Mouse (Mus musculus): ENCODE data around the gene Echdc3.

The Echdc3 gene

GRCm38 (mm10) chr2:6157208-6157607, 55.6 kb downstream of the Echdc3 start:
- H3K9me3 ChIP-seq (ENCODE audit: low read length), result no peaks in the 10 kb centered on the region
- no peaks in the 10 kb centered on the region for H3K27me3 ChIP-seq (ENCODE audit: insufficient read depth, low read length)
- H3K36me3 ChIP-seq (ENCODE audit: insufficient read depth, low read length), result no peaks in the 10 kb centered on the region
- peaks cover 19% of the 10 kb centered on the region for H3K4me1 ChIP-seq (replicated peaks; ENCODE audit: low read depth, low read length)
- no peak for TF ChIP-seq CTCF (conservative IDR thresholded peaks at IDR 0.05; ENCODE audit: low read length)
- no peak for TF ChIP-seq NANOG (IDR thresholded peaks at IDR 0.05; ENCODE audit: borderline replicate concordance, low read length)
- TF ChIP-seq POU5F1 (IDR thresholded peaks at IDR 0.05; ENCODE audit: borderline replicate concordance, low read length), result no peak
- H3K4me3 ChIP-seq (replicated peaks; ENCODE audit: low read length), result no peak overlapping the region

- TF ChIP-seq CTCF (conservative IDR thresholded peaks at IDR 0.05; ENCODE audit: low read length), result no peak
- no peak for TF ChIP-seq POU5F1 (IDR thresholded peaks at IDR 0.05; ENCODE audit: borderline replicate concordance, low read length)
- TF ChIP-seq NANOG (IDR thresholded peaks at IDR 0.05; ENCODE audit: borderline replicate concordance, low read length), result no peak
- 0 out of 2 replicates have a peak, but pooled peaks cover 2% of the 10 kb centered on the region for H3K27me3 ChIP-seq (ENCODE audit: insufficient read depth, low read length)
- no peaks in the 10 kb centered on the region for H3K9me3 ChIP-seq (ENCODE audit: low read length)
- H3K36me3 ChIP-seq (ENCODE audit: insufficient read depth, low read length), result no peaks in the 10 kb centered on the region
- H3K4me3 ChIP-seq (replicated peaks; ENCODE audit: low read length), result no peak overlapping the region
- H3K4me1 ChIP-seq (replicated peaks; ENCODE audit: low read depth, low read length), result no peaks in the 10 kb centered on the region; the same call in 1 of the 2 replicates
These were observed 63.0 kb downstream of the Echdc3 start for GRCm38 (mm10) chr2:6149801-6150200.

GRCm38 (mm10) chr2:6146901-6147300, 65.9 kb downstream of the Echdc3 start:
- no peaks in the 10 kb centered on the region for H3K36me3 ChIP-seq (ENCODE audit: insufficient read depth, low read length)
- 0 out of 2 replicates have a peak, but pooled peaks cover 2% of the 10 kb centered on the region for H3K27me3 ChIP-seq (ENCODE audit: insufficient read depth, low read length)
- H3K9me3 ChIP-seq (ENCODE audit: low read length), result no peaks in the 10 kb centered on the region
- no peak overlapping the region for H3K4me3 ChIP-seq (replicated peaks; ENCODE audit: low read length)
- TF ChIP-seq CTCF (conservative IDR thresholded peaks at IDR 0.05; ENCODE audit: low read length), result no peak
- TF ChIP-seq POU5F1 (IDR thresholded peaks at IDR 0.05; ENCODE audit: borderline replicate concordance, low read length), result no peak
- no peak for TF ChIP-seq NANOG (IDR thresholded peaks at IDR 0.05; ENCODE audit: borderline replicate concordance, low read length)
- H3K4me1 ChIP-seq (replicated peaks; ENCODE audit: low read depth, low read length), result peaks cover 3% of the 10 kb centered on the region; the same call in 1 of the 2 replicates

- Histone ChIP-seq H3K36me3 (ENCODE audit: insufficient read depth, low read length) (no peaks in the 10 kb centered on the region), H3K27me3 (ENCODE audit: insufficient read depth, low read length) (0 out of 2 replicates have a peak, but pooled peaks cover 2% of the 10 kb centered on the region)
- no peak for TF ChIP-seq CTCF (conservative IDR thresholded peaks at IDR 0.05; ENCODE audit: low read length)
- no peak for TF ChIP-seq POU5F1 (IDR thresholded peaks at IDR 0.05; ENCODE audit: borderline replicate concordance, low read length)
These were observed 66.6 kb downstream of the Echdc3 start for GRCm38 (mm10) chr2:6146257-6146656.

GRCm38 (mm10) chr2:6145611-6146010, 67.2 kb downstream of the Echdc3 start:
- H3K27me3 ChIP-seq (ENCODE audit: insufficient read depth, low read length), result 0 out of 2 replicates have a peak, but pooled peaks cover 2% of the 10 kb centered on the region
- H3K4me1 ChIP-seq (replicated peaks; ENCODE audit: low read depth, low read length), result peaks cover 9% of the 10 kb centered on the region; the same call in 1 of the 2 replicates
- no peak overlapping the region for H3K4me3 ChIP-seq (replicated peaks; ENCODE audit: low read length)
- no peaks in the 10 kb centered on the region for H3K36me3 ChIP-seq (ENCODE audit: insufficient read depth, low read length)
- no peak for TF ChIP-seq POU5F1 (IDR thresholded peaks at IDR 0.05; ENCODE audit: borderline replicate concordance, low read length)
- no peak for TF ChIP-seq NANOG (IDR thresholded peaks at IDR 0.05; ENCODE audit: borderline replicate concordance, low read length)
- no peak for TF ChIP-seq CTCF (conservative IDR thresholded peaks at IDR 0.05; ENCODE audit: low read length)
- no peaks in the 10 kb centered on the region for H3K9me3 ChIP-seq (ENCODE audit: low read length)

More at GRCm38 (mm10) chr2:6146257-6146656, 66.6 kb downstream of the Echdc3 start:
- H3K9me3 ChIP-seq (ENCODE audit: low read length), result no peaks in the 10 kb centered on the region
- peaks cover 7% of the 10 kb centered on the region; the same call in 1 of the 2 replicates for H3K4me1 ChIP-seq (replicated peaks; ENCODE audit: low read depth, low read length)
- no peak overlapping the region for H3K4me3 ChIP-seq (replicated peaks; ENCODE audit: low read length)

GRCm38 (mm10) chr2:6142915-6143654, 69.7 kb downstream of the Echdc3 start:
- Histone ChIP-seq H3K36me3 (ENCODE audit: insufficient read depth, low read length) (no peaks in the 10 kb centered on the region), H3K4me3 (replicated peaks; ENCODE audit: low read length) (no peak overlapping the region), H3K9me3 (ENCODE audit: low read length) (no peaks in the 10 kb centered on the region), H3K27me3 (ENCODE audit: insufficient read depth, low read length) (peaks cover 2% of the 10 kb centered on the region; the same call in 1 of the 2 replicates), H3K4me1 (replicated peaks; ENCODE audit: low read depth, low read length) (peaks cover 9% of the 10 kb centered on the region; the same call in 1 of the 2 replicates)
- no peak for TF ChIP-seq POU5F1 (IDR thresholded peaks at IDR 0.05; ENCODE audit: borderline replicate concordance, low read length)
- TF ChIP-seq CTCF (conservative IDR thresholded peaks at IDR 0.05; ENCODE audit: low read length), result no peak
- no peak for TF ChIP-seq NANOG (IDR thresholded peaks at IDR 0.05; ENCODE audit: borderline replicate concordance, low read length)

GRCm38 (mm10) chr2:6140572-6141161, 72.2 kb downstream of the Echdc3 start:
- Histone ChIP-seq H3K27me3 (ENCODE audit: insufficient read depth, low read length) (no peaks in the 10 kb centered on the region; the same call in 1 of the 2 replicates), H3K4me3 (replicated peaks; ENCODE audit: low read length) (no peak overlapping the region), H3K36me3 (ENCODE audit: insufficient read depth, low read length) (no peaks in the 10 kb centered on the region), H3K9me3 (ENCODE audit: low read length) (no peaks in the 10 kb centered on the region), H3K4me1 (replicated peaks; ENCODE audit: low read depth, low read length) (peaks cover 9% of the 10 kb centered on the region; the same call in 1 of the 2 replicates)
- TF ChIP-seq NANOG (IDR thresholded peaks at IDR 0.05; ENCODE audit: borderline replicate concordance, low read length) (no peak), CTCF (conservative IDR thresholded peaks at IDR 0.05; ENCODE audit: low read length) (no peak), POU5F1 (IDR thresholded peaks at IDR 0.05; ENCODE audit: borderline replicate concordance, low read length) (no peak)
